In the genomic region with DNA sequence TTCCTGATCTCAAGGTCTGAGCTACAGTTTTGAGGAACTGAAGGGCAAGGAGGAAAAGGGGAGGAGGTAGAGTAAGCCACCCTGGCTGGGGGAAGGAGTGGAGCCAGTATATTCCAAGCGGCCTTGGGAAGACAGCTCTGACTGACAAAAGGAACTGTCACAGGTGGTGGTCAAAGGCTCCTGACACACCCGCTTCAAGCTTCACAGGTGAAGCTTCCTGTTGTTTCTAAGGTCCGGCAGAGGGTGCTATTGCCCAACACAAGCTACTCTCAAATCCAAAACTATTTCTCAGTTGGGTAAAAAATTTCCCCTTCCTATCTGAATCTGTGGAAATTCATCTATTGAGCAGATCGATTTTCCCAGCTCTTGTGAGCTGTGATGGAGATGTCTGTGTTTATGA, we compare ENCODE assay signal across 9 mouse cellular contexts. TPM values are rescaled to one million over a fixed set of nuclear protein-coding genes. Genes with fewer than 3 reads are reported as not detected.
A peak's percentile ranks its signal among the peaks of the same experiment; 100 is the strongest.
DNase-seq lines count a peak whose midpoint lies in the region; ATAC-seq and TF ChIP-seq lines count a peak whose summit lies in the region.
"Had no signal": no experiment of that assay in that cellular context is flagged by ENCODE, and none has a peak within 500 bp of the region (broad histone marks: within the 10 kb centered on the region; RNA-seq: fewer than 3 reads in every experiment).

No protein-coding gene starts in this region.

- H3K4me3 ChIP-seq in heart, embryonic 16.5 days (ENCODE audit: low read length) = no peak overlapping the region
- H3K4me3 ChIP-seq in heart, embryonic 11.5 days (ENCODE audit: low read depth, low read length) = no peak overlapping the region
- H3K4me3 ChIP-seq in spleen, adult 2 months (ENCODE audit: extremely low read depth, insufficient read depth, insufficient read length) = no peak overlapping the region
- no peak overlapping the region for H3K4me3 ChIP-seq in embryonic facial prominence, embryonic 14.5 days (ENCODE audit: low read depth, low read length)

- no peak for TF ChIP-seq POLR2A in spleen, adult 2 months (IDR thresholded peaks at IDR 0.05; ENCODE audit: low read depth, low read length)

- ATAC-seq in heart, embryonic 16.5 days (replicated peaks; ENCODE audit: extremely low read depth, insufficient read depth, low FRiP score) = 0 out of 2 replicates have a peak, but pooled peaks have one; percentile 10
- ATAC-seq in heart, embryonic 11.5 days (replicated peaks; ENCODE audit: insufficient number of reproducible peaks, low FRiP score, low TSS enrichment) = no peak
- ATAC-seq in embryonic facial prominence, embryonic 14.5 days (ENCODE audit: low read depth) = no peak

- no peaks in the 10 kb centered on the region for H3K36me3 ChIP-seq in heart, embryonic 16.5 days (ENCODE audit: control insufficient read depth, insufficient read depth)
- no peaks in the 10 kb centered on the region for H3K36me3 ChIP-seq in heart, embryonic 11.5 days (ENCODE audit: control insufficient read depth, insufficient read depth, low read length)
- H3K36me3 ChIP-seq in spleen, adult 2 months (ENCODE audit: control insufficient read depth, insufficient read depth, low read length) = no peaks in the 10 kb centered on the region
- no peaks in the 10 kb centered on the region for H3K36me3 ChIP-seq in embryonic facial prominence, embryonic 14.5 days (ENCODE audit: control insufficient read depth, insufficient read depth, low read length)

- H3K27ac ChIP-seq in heart, embryonic 16.5 days (ENCODE audit: low read length) = no peak overlapping the region
- H3K27ac ChIP-seq in heart, embryonic 11.5 days (ENCODE audit: low read depth, low read length) = no peak overlapping the region
- no peak overlapping the region for H3K27ac ChIP-seq in spleen, adult 2 months (ENCODE audit: insufficient read depth, low read length)
- no peak overlapping the region for H3K27ac ChIP-seq in embryonic facial prominence, embryonic 14.5 days (replicated peaks; ENCODE audit: low read depth, low read length)

- H3K4me1 ChIP-seq in heart, embryonic 16.5 days (ENCODE audit: control insufficient read depth, insufficient read depth, low read length) = no peaks in the 10 kb centered on the region
- H3K4me1 ChIP-seq in heart, embryonic 11.5 days (ENCODE audit: control insufficient read depth, insufficient read depth, low read length) = no peaks in the 10 kb centered on the region
- no peaks in the 10 kb centered on the region for H3K4me1 ChIP-seq in spleen, adult 2 months (ENCODE audit: control insufficient read depth, insufficient read depth, insufficient read length)
- no peaks in the 10 kb centered on the region for H3K4me1 ChIP-seq in embryonic facial prominence, embryonic 14.5 days (ENCODE audit: control insufficient read depth, insufficient read depth, low read length)

- no peak for DNase-seq in spleen, adult 2 months (ENCODE audit: low read depth in 1 of 2, low spot score in 2 of 2)
- DNase-seq in spleen, adult 18-20 months = no peak
- peak; percentile 55 for DNase-seq in embryonic facial prominence, embryonic 14.5 days (ENCODE audit: low spot score)
- peak; percentile 37 for DNase-seq in retina, adult 2 months (ENCODE audit: low read depth, low spot score)
- no peak for DNase-seq in spleen, adult 12 weeks (ENCODE audit: low spot score)
- DNase-seq in heart, adult 8-10 months (ENCODE audit: low spot score) = no peak

- WGBS in heart, embryonic 16.5 days = 14% methylated on average over 4 of the region's 4 CpGs
- 18% methylated on average over 4 of the region's 4 CpGs for WGBS in heart, embryonic 11.5 days (ENCODE audit: insufficient replicate concordance)
- WGBS in spleen, adult 2 months = 16% methylated on average over 4 of the region's 4 CpGs
- WGBS in embryonic facial prominence, embryonic 14.5 days = 16% methylated on average over 4 of the region's 4 CpGs

- TF ChIP-seq CTCF in spleen, adult 2 months (IDR thresholded peaks at IDR 0.05; ENCODE audit: extremely low read depth, insufficient read depth, insufficient read length, insufficient replicate concordance) = peak; percentile 18; the same call in 1 of the 2 replicates

- peaks cover 3% of the 10 kb centered on the region; the same call in 1 of the 2 replicates for H3K27me3 ChIP-seq in heart, embryonic 16.5 days (ENCODE audit: control insufficient read depth, insufficient read depth, low read length)
- H3K27me3 ChIP-seq in heart, embryonic 11.5 days (ENCODE audit: control insufficient read depth, insufficient read depth, low read length) = peaks cover 4% of the 10 kb centered on the region
- H3K27me3 ChIP-seq in spleen, adult 2 months (ENCODE audit: control insufficient read depth, insufficient read depth, low read length) = no peaks in the 10 kb centered on the region
- H3K27me3 ChIP-seq in embryonic facial prominence, embryonic 14.5 days (replicated peaks; ENCODE audit: control insufficient read depth, insufficient read depth, low read length) = no peaks in the 10 kb centered on the region

- H3K9ac ChIP-seq in heart, embryonic 16.5 days (ENCODE audit: low read length) = no peak overlapping the region
- H3K9ac ChIP-seq in heart, embryonic 11.5 days (ENCODE audit: low read depth, low read length) = no peak overlapping the region
- H3K9ac ChIP-seq in embryonic facial prominence, embryonic 14.5 days (ENCODE audit: low read depth, low read length) = no peak overlapping the region

- H3K4me2 ChIP-seq in heart, embryonic 16.5 days (ENCODE audit: low read depth, low read length) = no peak overlapping the region
- H3K4me2 ChIP-seq in heart, embryonic 11.5 days = no peak overlapping the region
- no peak overlapping the region for H3K4me2 ChIP-seq in embryonic facial prominence, embryonic 14.5 days (ENCODE audit: low read depth, low read length)

- no peaks in the 10 kb centered on the region for H3K9me3 ChIP-seq in heart, embryonic 16.5 days (replicated peaks; ENCODE audit: control insufficient read depth, low read length)
- H3K9me3 ChIP-seq in heart, embryonic 11.5 days (replicated peaks; ENCODE audit: control insufficient read depth, low read length) = no peaks in the 10 kb centered on the region
- no peaks in the 10 kb centered on the region for H3K9me3 ChIP-seq in embryonic facial prominence, embryonic 14.5 days (ENCODE audit: control insufficient read depth, low read length)

RNA-seq across cellular contexts. Expression of gene C1qtnf3, which starts 31.1 kb away (rescaled TPM):
- polyA plus RNA-seq in heart, embryonic 16.5 days (2015; fragmentation: Nextera tagmentation; extraction: Ambion mirVana) = 1.4 and 3.2 TPM in 2 replicates
- 0.19 and 0.66 TPM in 2 replicates for polyA plus RNA-seq in heart, embryonic 11.5 days (2014; fragmentation: Nextera tagmentation; extraction: Ambion mirVana)
- not detected in 2 replicates for polyA plus RNA-seq in spleen, adult 2 months (2012; rRNA removed)
- 115 and 159 TPM in 2 replicates for polyA plus RNA-seq in embryonic facial prominence, embryonic 14.5 days (2014; fragmentation: Nextera tagmentation; extraction: Ambion mirVana)
- total RNA-seq in heart, adult 8-10 months (2022) = not detected
- total RNA-seq: neutrophil, adult 5-6 weeks had no signal

Comparison
In these comparisons a context has a peak if more than half of its experiments do, and no peak if none do; other contexts are left out.
1. DNase-seq: peak in embryonic facial prominence, embryonic 14.5 days (single experiment) and retina, adult 2 months (single experiment); none in spleen, adult 2 months (0 of 2), spleen, adult 18-20 months (0 of 2), spleen, adult 12 weeks (single experiment) and heart, adult 8-10 months (single experiment).
2. RNA of gene C1qtnf3, which starts 31.1 kb away (polyA plus RNA-seq): 115 to 159 TPM in embryonic facial prominence, embryonic 14.5 days; 1.4 to 3.2 TPM in heart, embryonic 16.5 days, 0.19 to 0.66 TPM in heart, embryonic 11.5 days and not detected in spleen, adult 2 months; every median in the first group is over 10 times any median in the second.